Mouse (Mus musculus) midbrain, postnatal 0 days (tissue): ENCODE data around the gene Nop58. TPM values are rescaled to one million over a fixed set of nuclear protein-coding genes. Genes with fewer than 3 reads are reported as not detected.

Source experiments
- ATAC-seq: fragments of 200-750 bp; cut with Nextera tagmentation; 2 replicates; pipeline ENCODE4 v1.8.0; 2017; ENCODE audit warnings: moderate number of reproducible peaks, mild to moderate bottlenecking, moderate TSS enrichment, moderate library complexity; ENCODE audit not compliant: low FRiP score
- DNase-seq: peaks from one replicate; pipeline ENCODE4 v3.0.0-alpha.2; 2015; ENCODE audit warnings: low spot score
- H3K27ac ChIP-seq: fragments of 300-500 bp; sonication (generic); 2 replicates; pipeline ENCODE4 v1.5.1; 2014; ENCODE audit warnings: low read depth, mild to moderate bottlenecking, low read length, mixed read lengths
- H3K27me3 ChIP-seq: fragments of 300-500 bp; sonication (generic); 2 replicates; pipeline ENCODE4 v1.6.1; 2014; ENCODE audit warnings: low read length, control low read depth, mixed read lengths; ENCODE audit not compliant: insufficient read depth
- H3K36me3 ChIP-seq: fragments of 300-500 bp; sonication (generic); 2 replicates; pipeline ENCODE4 v1.6.1; 2014; ENCODE audit warnings: low read length, control low read depth, mixed read lengths; ENCODE audit not compliant: insufficient read depth
- H3K4me1 ChIP-seq: fragments of 300-500 bp; sonication (generic); 2 replicates; pipeline ENCODE4 v1.6.1; 2014; ENCODE audit warnings: mild to moderate bottlenecking, control low read depth, antibody characterized with exemption, low read length, mixed read lengths; ENCODE audit not compliant: insufficient read depth
- H3K4me2 ChIP-seq: fragments of 300-500 bp; sonication (generic); 2 replicates; pipeline ENCODE4 v1.6.1; 2014; ENCODE audit warnings: low read depth, mild to moderate bottlenecking, low read length, mixed read lengths; ENCODE audit not compliant: poor library complexity, severe bottlenecking
- H3K4me3 ChIP-seq: fragments of 300-500 bp; sonication (generic); 2 replicates; pipeline ENCODE4 v1.5.1; 2014; ENCODE audit warnings: low read depth, mild to moderate bottlenecking, low read length, moderate library complexity
- H3K9ac ChIP-seq: fragments of 300-500 bp; sonication (generic); replicated peaks from 2 replicates; pipeline ENCODE4 v1.6.1; 2014; ENCODE audit warnings: mild to moderate bottlenecking, low read length, moderate library complexity, mixed read lengths; ENCODE audit not compliant: poor library complexity, severe bottlenecking
- H3K9me3 ChIP-seq: fragments of 300-500 bp; sonication (generic); 2 replicates; pipeline ENCODE4 v1.6.1; 2016; ENCODE audit warnings: low read length, control low read depth
- CTCF ChIP-seq: IDR thresholded peaks from 2 replicates; pipeline ENCODE4 v1.5.1; 2016; ENCODE audit warnings: antibody characterized with exemption, mild to moderate bottlenecking
- WGBS: fragments of 180-500 bp; shearing (Covaris S2); extraction: QIAGEN DNeasy Blood & Tissue Kit; methylation state at CpG from one replicate; pipeline ENCODE4 v1.1.7; 2014; 5-methylcytosine and 5-hydroxymethylcytosine counted together
- polyA plus RNA-seq: library from polyadenylated mRNA; unstranded; fragments of >200 nt; fragmentation: Nextera tagmentation; extraction: Ambion mirVana; gene quantifications from 2 replicates; pipeline ENCODE4 v1.2.1, GENCODE M21; 2015
- total RNA-seq: library from RNA; depleted of rRNA; stranded (reverse); fragments of >200 nt; gene quantifications from 2 replicates; pipeline ENCODE4 v1.2.3, GENCODE M21; 2014

The Nop58 gene
- total and polyA plus RNA-seq, 2 experiments from 2014 or later, result 88.6 to 146 TPM

GRCm38 (mm10) chr1:59669962-59670630 is 14.7 kb upstream of the Nop58 start:
- H3K36me3 ChIP-seq, result no peaks in the 10 kb centered on the region
- DNase-seq, result peak; percentile 10
- no peaks in the 10 kb centered on the region for H3K27me3 ChIP-seq
- H3K4me3 ChIP-seq, result peak overlapping the region; percentile 96
- no peaks in the 10 kb centered on the region for H3K9me3 ChIP-seq
- ATAC-seq, result no peak; the same call in none of the 2 replicates
- H3K4me1 ChIP-seq, result no peaks in the 10 kb centered on the region
- peak overlapping the region; percentile 85 for H3K4me2 ChIP-seq
- WGBS, result under 1% methylated on average over 39 of the region's 54 CpGs
- TF ChIP-seq CTCF, result no peak
- H3K9ac ChIP-seq, result peak overlapping the region; percentile 96
- H3K27ac ChIP-seq, result peak overlapping the region; percentile 85

- H3K9ac ChIP-seq, result peak within 1 kb of the TSS; percentile 96
- no peaks in the 10 kb centered on the region for H3K27me3 ChIP-seq
- no peaks in the 10 kb centered on the region for H3K9me3 ChIP-seq
- peak within 1 kb of the TSS; percentile 96 for H3K4me3 ChIP-seq
- DNase-seq, result peak; percentile 95
- H3K36me3 ChIP-seq, result no peaks in the 10 kb centered on the region
- H3K4me1 ChIP-seq, result no peaks in the 10 kb centered on the region
- peak within 1 kb of the TSS; percentile 85 for H3K27ac ChIP-seq
- H3K4me2 ChIP-seq, result peak within 1 kb of the TSS; percentile 85
- ATAC-seq, result peak; percentile 95
- TF ChIP-seq CTCF, result no peak
- WGBS, result under 1% methylated on average over 36 of the region's 36 CpGs
Measured at GRCm38 (mm10) chr1:59670641-59671168, 14.1 kb upstream of the Nop58 start, which contains the start of gene Sumo1. Sumo1 (minus strand) TSS chr1:59670834.

GRCm38 (mm10) chr1:59673661-59674060 is 11.1 kb upstream of the Nop58 start:
- Histone ChIP-seq H3K27me3 (no peaks in the 10 kb centered on the region), H3K9me3 (no peaks in the 10 kb centered on the region), H3K9ac (no peak overlapping the region), H3K27ac (no peak overlapping the region), H3K4me3 (no peak overlapping the region), H3K36me3 (no peaks in the 10 kb centered on the region), H3K4me2 (no peak overlapping the region), H3K4me1 (no peaks in the 10 kb centered on the region)
- no peak for TF ChIP-seq CTCF
- DNase-seq (no peak), ATAC-seq (no peak)
- WGBS, result 95% methylated on average over 2 of the region's 2 CpGs

- peak; percentile 50 for ATAC-seq
- Histone ChIP-seq H3K4me2 (peak overlapping the region; percentile 64), H3K27ac (no peak overlapping the region), H3K27me3 (0 out of 2 replicates have a peak, but pooled peaks cover 5% of the 10 kb centered on the region), H3K4me1 (peaks cover 10% of the 10 kb centered on the region), H3K36me3 (no peaks in the 10 kb centered on the region), H3K9ac (0 out of 2 replicates have a peak overlapping the region, but pooled peaks have one; percentile 36), H3K9me3 (no peaks in the 10 kb centered on the region), H3K4me3 (peak overlapping the region; percentile 67)
- no peak for DNase-seq
- 11% methylated on average over 11 of the region's 11 CpGs for WGBS
- TF ChIP-seq CTCF, result no peak
Measured at GRCm38 (mm10) chr1:59683926-59684818, 599 bp upstream of the Nop58 start.

- no peak overlapping the region for H3K9ac ChIP-seq
- peaks cover 10% of the 10 kb centered on the region for H3K4me1 ChIP-seq
- no peaks in the 10 kb centered on the region; the same call in 1 of the 2 replicates for H3K36me3 ChIP-seq
- ATAC-seq (no peak), DNase-seq (no peak)
- H3K27me3 ChIP-seq, result 0 out of 2 replicates have a peak, but pooled peaks cover 5% of the 10 kb centered on the region
- H3K9me3 ChIP-seq, result no peaks in the 10 kb centered on the region
- H3K4me3 ChIP-seq, result no peak overlapping the region
- TF ChIP-seq CTCF, result no peak
- 85% methylated on average over 1 of the region's 1 CpGs for WGBS
- no peak overlapping the region for H3K27ac ChIP-seq
- no peak overlapping the region for H3K4me2 ChIP-seq
Measured at GRCm38 (mm10) chr1:59687493-59687892, 2.7 kb downstream of the Nop58 start.
